Mouse (Mus musculus) CH12.LX (cell line): ENCODE data around the gene Gtf2b.

Experiments
- CTCF ChIP-seq, 2 experiments: IDR thresholded peaks in 1 of 2; conservative IDR thresholded peaks in 1 of 2; 2 replicates each; pipeline ENCODE4 v1.5.1; 2011 to 2012; ENCODE audit warnings: low read depth in 2 of 2, low read length in 2 of 2, improper control_type of control experiment in 1 of 2, inconsistent platforms in 1 of 2, mild to moderate bottlenecking in 1 of 2, moderate library complexity in 1 of 2
- MAFK ChIP-seq: IDR thresholded peaks from 2 replicates; pipeline ENCODE4 v1.6.1; 2011; ENCODE audit warnings: low read length, improper control_type of control experiment; ENCODE audit not compliant: insufficient replicate concordance
- MAX ChIP-seq: IDR thresholded peaks from 2 replicates; pipeline ENCODE4 v1.6.1; 2011; ENCODE audit warnings: low read length, improper control_type of control experiment

- TF ChIP-seq MAX: no peak
- no peak for TF ChIP-seq CTCF (conservative IDR thresholded peaks at IDR 0.05 in 1 of 2, IDR thresholded peaks at IDR 0.05 in 1 of 2; ENCODE audit: low read depth in 2 of 2, low read length in 2 of 2)
- TF ChIP-seq MAFK: no peak
Measured at GRCm38 (mm10) chr3:142765778-142766165, 927 bp downstream of the Gtf2b start.
